Mouse (Mus musculus) right cerebral cortex, postnatal 36 days (tissue): ENCODE data around the gene 1700123O20Rik.

Experiments
- DNase-seq, 2 experiments: peaks; one replicate each; pipeline ENCODE4 v3.0.0; 2022; ENCODE audit warnings: low spot score in 2 of 2, mixed read lengths in 1 of 2

The 1700123O20Rik gene

DNA sequence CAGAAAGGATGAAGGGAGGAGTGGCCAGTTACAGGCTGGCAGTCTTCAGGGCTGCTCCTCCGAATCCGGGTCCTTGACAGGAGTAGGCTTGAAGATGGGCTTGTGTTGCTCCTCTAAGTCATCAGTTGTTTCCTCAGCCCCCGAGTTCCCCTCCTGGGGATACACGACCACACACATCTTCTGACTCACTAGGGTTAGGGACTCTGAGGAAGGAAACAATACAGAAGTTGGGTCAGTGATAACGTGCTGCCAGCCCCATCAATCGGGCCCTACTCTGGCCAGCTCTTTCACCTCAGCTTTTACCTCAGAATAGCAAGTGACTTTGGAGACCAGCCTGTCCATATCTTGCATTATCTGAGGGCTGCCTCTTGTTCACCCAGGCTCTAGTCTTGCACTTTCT, 38.0 kb downstream of the 1700123O20Rik start:
- no peak for DNase-seq

DNA sequence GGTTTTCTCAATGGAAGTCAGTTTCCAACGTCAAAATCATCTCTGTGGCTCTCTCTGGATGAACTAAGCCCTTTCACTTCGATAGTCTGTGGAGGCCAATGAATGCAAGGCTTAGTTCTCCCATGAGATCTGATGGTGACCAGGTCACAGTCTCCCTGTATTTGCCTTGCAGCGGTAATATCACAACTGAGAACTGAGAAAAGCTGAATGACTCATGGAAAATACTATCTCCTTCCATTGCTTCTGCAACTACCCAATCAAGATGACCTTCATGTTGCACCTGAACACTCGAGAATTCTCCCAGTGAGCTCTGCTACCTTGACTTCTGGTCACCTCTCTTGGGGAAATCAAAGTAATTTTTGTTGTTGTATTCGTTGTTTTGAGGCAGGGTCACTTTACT, 41.5 kb downstream of the 1700123O20Rik start:
- DNase-seq = no peak

DNA sequence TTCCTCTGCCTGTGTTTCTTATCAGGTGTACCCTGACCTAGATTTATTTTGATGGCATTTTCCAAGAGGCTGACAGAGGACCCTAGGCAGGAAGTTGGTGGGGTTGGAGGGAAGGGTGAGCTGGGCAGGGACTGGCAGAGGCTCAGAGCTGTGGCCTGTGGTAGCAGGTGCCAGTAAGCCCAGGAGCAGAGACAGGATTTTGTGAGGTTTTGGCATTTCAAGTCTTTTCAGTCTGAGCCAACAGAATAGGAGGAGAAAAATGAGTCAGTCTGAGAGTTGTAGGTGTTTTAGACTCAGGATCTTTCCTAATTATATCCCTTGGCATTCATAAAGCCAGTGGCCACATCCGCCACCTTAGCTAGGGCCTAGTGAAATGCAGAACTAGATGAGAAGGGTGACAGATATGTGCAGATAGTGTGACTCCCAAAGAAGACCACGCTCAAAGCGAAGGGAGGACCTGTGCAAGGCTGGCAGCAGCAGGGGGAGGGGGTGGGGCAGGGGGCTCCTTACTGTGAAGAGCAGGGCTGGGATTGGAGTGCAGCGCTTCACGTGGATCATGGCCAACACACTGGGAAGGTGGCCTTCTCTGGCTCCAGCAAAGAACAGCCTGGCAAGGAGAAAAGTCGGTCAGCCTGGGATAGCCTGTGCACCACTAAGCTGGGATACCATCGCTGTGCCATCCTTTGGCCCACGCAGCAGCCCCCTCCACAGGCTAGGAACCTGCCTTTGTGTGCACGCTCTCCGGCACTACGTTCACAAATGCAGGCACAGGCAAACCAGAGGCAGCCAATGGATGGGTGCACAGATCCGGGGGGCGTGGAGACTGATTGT, 43.0 kb downstream of the 1700123O20Rik start:
- DNase-seq = peak in 1 of 2 experiments; percentile 36

DNA sequence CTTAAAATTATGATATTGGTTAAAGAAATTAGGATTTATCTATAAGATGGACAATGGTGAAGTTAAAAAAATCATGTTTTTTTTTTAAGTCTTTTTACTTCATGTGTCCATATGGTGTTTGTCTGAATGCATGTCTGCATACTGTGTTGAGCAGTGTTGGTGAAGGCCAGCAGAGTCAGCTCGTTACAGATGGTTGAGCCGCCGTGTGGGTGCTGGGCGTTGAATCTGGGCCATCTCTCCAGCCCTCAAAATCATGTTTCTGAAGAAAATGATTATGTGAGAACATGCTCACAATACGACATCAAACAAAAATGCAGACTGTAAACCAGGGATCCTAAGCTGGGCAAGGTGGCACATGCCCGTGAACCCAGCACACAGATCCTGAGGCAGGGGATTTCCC, 44.3 kb downstream of the 1700123O20Rik start:
- peak; percentile 53 to 66 for DNase-seq

DNA sequence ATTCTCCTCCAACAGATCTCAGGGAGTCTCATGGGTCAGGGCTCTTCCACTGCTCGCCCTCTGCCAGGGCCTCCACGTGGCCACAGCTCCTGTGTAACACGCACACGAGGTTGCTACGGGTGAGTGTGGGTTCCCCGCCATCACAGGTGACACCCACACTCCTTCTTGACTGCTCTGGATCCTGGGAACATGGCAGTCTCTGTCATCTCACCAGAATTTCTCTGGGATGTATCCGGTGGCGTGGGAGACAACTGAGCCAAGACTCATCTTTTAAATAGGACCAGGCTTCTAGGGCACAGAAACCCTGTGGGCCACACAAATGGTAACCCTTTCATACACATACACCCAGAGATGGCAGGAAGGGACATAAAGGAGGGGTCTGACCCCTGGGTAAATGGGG, 46.2 kb downstream of the 1700123O20Rik start:
- no peak for DNase-seq

DNA sequence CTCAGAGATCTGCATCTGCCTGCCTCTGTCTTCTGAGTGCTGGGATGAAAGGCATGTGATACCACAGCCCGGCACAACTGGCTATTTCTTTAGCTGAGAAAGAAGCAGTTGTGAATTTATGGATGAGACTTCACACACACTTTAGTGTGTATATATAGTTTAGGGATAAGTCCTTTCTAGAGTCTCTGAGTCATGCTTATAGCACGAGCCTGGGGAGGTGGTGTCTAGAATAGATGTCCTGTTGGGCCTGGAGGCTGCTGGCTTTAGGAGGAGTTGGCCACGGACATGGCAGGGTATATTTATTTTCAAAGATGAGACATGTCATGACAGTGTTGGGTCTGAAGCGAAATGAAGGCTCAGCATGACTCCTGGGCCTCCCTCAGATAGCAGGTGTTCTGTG, 48.0 kb downstream of the 1700123O20Rik start:
- DNase-seq = no peak

DNA sequence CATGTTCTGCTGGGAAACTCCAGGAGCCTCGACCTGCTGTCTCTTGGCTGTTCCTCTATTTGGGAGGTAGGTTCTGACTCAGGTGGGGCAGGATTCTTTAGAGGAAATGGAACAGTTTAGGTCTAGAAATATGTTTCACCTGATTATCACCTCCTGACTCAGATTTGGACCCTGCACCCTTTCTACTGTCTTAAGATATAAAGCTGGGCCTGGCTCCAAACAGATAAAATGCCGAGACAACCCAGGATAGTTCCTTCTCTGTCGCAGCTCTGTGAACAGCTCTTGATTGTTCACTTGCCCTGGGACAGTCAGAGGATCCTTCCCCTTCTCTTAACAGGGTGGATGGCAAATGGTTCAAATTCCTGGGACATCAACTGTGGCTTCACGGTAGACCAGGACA, 49.2 kb downstream of the 1700123O20Rik start:
- DNase-seq = no peak

DNA sequence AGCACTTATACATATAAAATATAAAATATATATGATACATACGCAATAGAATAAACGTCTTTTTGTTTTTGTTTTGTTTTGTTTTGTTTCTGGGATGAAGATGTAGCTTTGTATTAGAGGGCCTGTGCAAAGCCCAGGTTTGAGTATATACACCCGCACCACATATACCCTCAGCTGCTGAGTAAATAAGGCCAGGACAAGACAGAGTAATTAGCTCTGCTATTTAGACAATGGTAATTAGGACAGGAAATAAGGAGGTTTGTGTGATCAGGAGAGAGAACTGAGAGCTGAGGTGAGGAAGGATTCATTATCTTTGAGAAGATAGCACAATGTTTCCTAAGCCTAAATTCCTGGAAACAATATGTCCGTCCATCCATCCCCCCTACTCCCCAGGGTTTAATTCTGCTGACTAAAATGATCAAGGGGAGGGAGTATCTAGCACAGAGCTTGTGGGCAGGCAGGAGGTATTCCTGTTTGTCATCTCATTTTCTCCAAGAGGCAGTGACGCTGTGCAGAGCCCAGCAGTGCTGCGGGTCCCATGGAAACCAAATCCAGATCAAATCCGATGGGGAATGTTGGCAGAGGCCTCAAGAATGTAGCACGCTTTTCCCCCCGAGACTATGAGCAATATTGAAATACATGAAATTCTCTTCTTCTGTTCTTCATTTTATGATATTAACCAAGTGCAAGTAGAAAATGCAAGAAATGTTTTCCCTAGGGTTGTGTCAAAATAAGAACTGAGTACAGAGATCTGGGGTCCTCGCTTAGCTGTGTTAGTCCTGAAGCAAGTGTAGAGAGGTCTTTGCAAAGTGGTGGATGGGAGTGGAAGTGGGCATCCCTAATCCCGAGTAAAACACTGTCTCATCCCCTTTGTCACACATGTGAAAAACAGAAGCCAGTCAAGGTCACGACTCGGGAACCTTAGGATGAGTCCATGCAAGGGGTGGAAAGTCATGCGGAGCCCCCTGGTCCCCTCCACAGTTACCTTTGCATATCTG, 50.8 kb downstream of the 1700123O20Rik start:
- peak in 1 of 2 experiments; percentile 55 for DNase-seq

DNA sequence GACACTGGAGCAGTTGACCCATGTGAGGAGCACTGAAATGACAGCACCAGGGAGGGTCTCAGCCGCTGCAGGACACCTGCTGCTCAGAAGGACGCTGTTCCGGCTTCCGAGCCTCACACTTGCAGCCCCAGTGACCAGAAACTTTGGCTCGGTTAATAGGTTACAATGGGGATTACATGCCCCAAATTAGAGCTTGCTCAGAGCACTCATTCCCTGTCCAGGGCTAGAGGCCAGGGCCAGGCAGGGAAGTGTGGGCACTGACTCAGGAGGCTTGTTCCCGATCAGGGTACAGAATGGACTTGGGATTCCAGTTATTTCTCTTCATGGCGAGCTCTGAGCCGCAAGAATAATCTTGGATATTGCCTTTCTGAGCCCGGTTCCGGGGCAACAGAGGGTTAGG, 51.6 kb downstream of the 1700123O20Rik start:
- no peak for DNase-seq
